Mouse (Mus musculus) lung, postnatal 0 days (tissue): ENCODE results near the gene 9230102O04Rik.

ENCODE experiments used
- CTCF ChIP-seq: IDR thresholded peaks from 2 replicates; pipeline ENCODE4 v1.5.1; 2016; ENCODE audit warnings: antibody characterized with exemption, mild to moderate bottlenecking
- EP300 ChIP-seq: IDR thresholded peaks from 2 replicates; pipeline ENCODE4 v1.6.1; 2016; ENCODE audit warnings: antibody characterized with exemption, mild to moderate bottlenecking, control low read depth

GRCm38 (mm10) chr2:9882926-9883802 is 6.2 kb downstream of the 9230102O04Rik start:
- TF ChIP-seq CTCF (no peak), EP300 (no peak)
